ENCODE assay signal across 12 mouse cellular contexts in the genomic region with DNA sequence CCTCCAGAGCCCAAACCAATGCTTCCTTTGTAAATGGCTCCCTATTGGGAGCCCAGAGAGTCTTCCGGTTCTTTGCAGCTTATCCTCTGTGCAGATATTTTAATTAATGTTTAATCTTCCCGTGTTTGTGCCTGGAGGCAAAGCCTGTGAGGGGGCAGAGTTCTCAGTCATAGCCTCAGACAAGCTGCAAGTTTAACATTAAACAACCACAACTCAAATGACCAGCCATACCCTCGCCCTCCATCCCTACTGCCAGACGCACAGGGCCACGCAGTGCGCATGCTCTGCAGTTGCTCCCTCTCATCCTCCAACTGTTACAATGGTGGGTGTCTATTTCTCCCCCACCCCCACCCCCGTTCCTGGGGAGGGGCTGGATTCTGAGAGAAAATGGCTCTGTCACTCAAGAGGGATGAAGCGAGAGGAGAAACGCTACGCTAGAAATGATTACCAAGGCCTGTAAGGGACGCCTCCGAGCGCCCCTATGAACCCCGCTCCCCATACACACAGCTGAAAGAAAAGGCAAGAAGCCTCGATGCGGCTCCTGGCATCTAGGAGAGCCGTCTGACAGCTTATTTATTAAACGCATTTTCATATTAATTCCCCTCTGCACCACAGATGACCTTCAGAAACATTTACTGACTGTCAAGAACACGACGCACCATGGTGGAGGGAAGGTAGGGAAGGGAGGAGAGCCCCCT.
DNase-seq lines count a peak whose midpoint lies in the region; ATAC-seq and TF ChIP-seq lines count a peak whose summit lies in the region.
"Had no signal": no experiment of that assay in that cellular context is flagged by ENCODE, and none has a peak within 500 bp of the region (broad histone marks: within the 10 kb centered on the region; RNA-seq: fewer than 3 reads in every experiment).

No protein-coding gene starts in this region.

- 0 out of 2 replicates have a peak, but pooled peaks have one; percentile 25 for ATAC-seq in liver, embryonic 13.5 days (ENCODE audit: low read depth)
- no peak for ATAC-seq in liver, embryonic 11.5 days (replicated peaks; ENCODE audit: low FRiP score)
- ATAC-seq in hindbrain, embryonic 14.5 days (ENCODE audit: low FRiP score): peak; percentile 49; the same call in 1 of the 2 replicates
- ATAC-seq in kidney, postnatal 0 days (replicated peaks; ENCODE audit: low FRiP score, low read depth): peak; percentile 83
- ATAC-seq in midbrain, postnatal 0 days (ENCODE audit: low FRiP score): no peak
- ATAC-seq: forebrain, embryonic 15.5 days had no signal

- no peak overlapping the region for H3K27ac ChIP-seq in liver, embryonic 13.5 days
- no peak overlapping the region for H3K27ac ChIP-seq in liver, embryonic 11.5 days (ENCODE audit: low read depth, low read length)
- peak overlapping the region; percentile 58 for H3K27ac ChIP-seq in hindbrain, embryonic 14.5 days
- H3K27ac ChIP-seq in kidney, postnatal 0 days: peak overlapping the region; percentile 70; the same call in 1 of the 2 replicates
- peak overlapping the region; percentile 55 for H3K27ac ChIP-seq in midbrain, postnatal 0 days (ENCODE audit: low read depth, low read length)
- H3K27ac ChIP-seq: forebrain, embryonic 15.5 days had no signal

- H3K36me3 ChIP-seq in liver, embryonic 13.5 days: no peaks in the 10 kb centered on the region
- no peaks in the 10 kb centered on the region for H3K36me3 ChIP-seq in liver, embryonic 11.5 days (ENCODE audit: control insufficient read depth, insufficient read depth, low read length)
- no peaks in the 10 kb centered on the region for H3K36me3 ChIP-seq in hindbrain, embryonic 14.5 days (replicated peaks; ENCODE audit: control insufficient read depth, insufficient read depth)
- H3K36me3 ChIP-seq in kidney, postnatal 0 days (ENCODE audit: insufficient read depth, low read length): no peaks in the 10 kb centered on the region
- no peaks in the 10 kb centered on the region for H3K36me3 ChIP-seq in midbrain, postnatal 0 days (ENCODE audit: insufficient read depth, low read length)
- H3K36me3 ChIP-seq: forebrain, embryonic 15.5 days had no signal

- TF ChIP-seq CTCF in kidney, postnatal 0 days (IDR thresholded peaks at IDR 0.05; ENCODE audit: low read depth): no peak
- no peak for TF ChIP-seq CTCF in midbrain, postnatal 0 days (IDR thresholded peaks at IDR 0.05)

- WGBS in liver, embryonic 13.5 days (ENCODE audit: insufficient replicate concordance): 81% methylated on average over 20 of the region's 20 CpGs
- WGBS in liver, embryonic 11.5 days: 83% methylated on average over 20 of the region's 20 CpGs
- 49% methylated on average over 20 of the region's 20 CpGs for WGBS in hindbrain, embryonic 14.5 days
- WGBS in kidney, postnatal 0 days: 66% methylated on average over 20 of the region's 20 CpGs
- WGBS in midbrain, postnatal 0 days: 50% methylated on average over 20 of the region's 20 CpGs

- H3K4me3 ChIP-seq in liver, embryonic 13.5 days (replicated peaks): no peak overlapping the region
- H3K4me3 ChIP-seq in liver, embryonic 11.5 days (ENCODE audit: low read depth, low read length): no peak overlapping the region
- no peak overlapping the region for H3K4me3 ChIP-seq in hindbrain, embryonic 14.5 days (replicated peaks; ENCODE audit: low read length)
- no peak overlapping the region for H3K4me3 ChIP-seq in kidney, postnatal 0 days (replicated peaks; ENCODE audit: low read depth, low read length)
- no peak overlapping the region for H3K4me3 ChIP-seq in midbrain, postnatal 0 days (ENCODE audit: low read depth, low read length)
- H3K4me3 ChIP-seq: forebrain, embryonic 15.5 days had no signal

- H3K27me3 ChIP-seq in liver, embryonic 13.5 days: no peaks in the 10 kb centered on the region
- H3K27me3 ChIP-seq in liver, embryonic 11.5 days (replicated peaks; ENCODE audit: control insufficient read depth, insufficient read depth, low read length): no peaks in the 10 kb centered on the region
- no peaks in the 10 kb centered on the region for H3K27me3 ChIP-seq in hindbrain, embryonic 14.5 days (ENCODE audit: control insufficient read depth, insufficient read depth, low read length)
- no peaks in the 10 kb centered on the region for H3K27me3 ChIP-seq in kidney, postnatal 0 days (ENCODE audit: insufficient read depth, low read length)
- no peaks in the 10 kb centered on the region for H3K27me3 ChIP-seq in midbrain, postnatal 0 days (ENCODE audit: insufficient read depth, low read length)
- H3K27me3 ChIP-seq: forebrain, embryonic 15.5 days had no signal

- peaks cover 9% of the 10 kb centered on the region for H3K4me1 ChIP-seq in liver, embryonic 13.5 days (replicated peaks)
- H3K4me1 ChIP-seq in liver, embryonic 11.5 days (replicated peaks; ENCODE audit: control insufficient read depth, insufficient read depth, low read length): no peaks in the 10 kb centered on the region; the same call in 1 of the 2 replicates
- peaks cover 27% of the 10 kb centered on the region for H3K4me1 ChIP-seq in hindbrain, embryonic 14.5 days (replicated peaks; ENCODE audit: control insufficient read depth, insufficient read depth, low read length)
- H3K4me1 ChIP-seq in kidney, postnatal 0 days (replicated peaks; ENCODE audit: insufficient read depth, low read length): peaks cover 6% of the 10 kb centered on the region; the same call in 1 of the 2 replicates
- peaks cover 6% of the 10 kb centered on the region; the same call in 1 of the 2 replicates for H3K4me1 ChIP-seq in midbrain, postnatal 0 days (ENCODE audit: insufficient read depth, low read length)

- no peaks in the 10 kb centered on the region for H3K9me3 ChIP-seq in liver, embryonic 13.5 days (replicated peaks)
- no peaks in the 10 kb centered on the region for H3K9me3 ChIP-seq in liver, embryonic 11.5 days (ENCODE audit: control insufficient read depth, low read length)
- no peaks in the 10 kb centered on the region for H3K9me3 ChIP-seq in hindbrain, embryonic 14.5 days (ENCODE audit: control insufficient read depth, low read length)
- H3K9me3 ChIP-seq in kidney, postnatal 0 days (replicated peaks; ENCODE audit: low read length): no peaks in the 10 kb centered on the region
- no peaks in the 10 kb centered on the region for H3K9me3 ChIP-seq in midbrain, postnatal 0 days (ENCODE audit: low read length)
- H3K9me3 ChIP-seq: forebrain, embryonic 15.5 days had no signal

- no peak for DNase-seq in liver, embryonic 13.5 days
- DNase-seq in liver, embryonic 11.5 days (ENCODE audit: low spot score): no peak
- no peak for DNase-seq in hindbrain, embryonic 14.5 days (ENCODE audit: low spot score)
- DNase-seq in kidney, postnatal 0 days (ENCODE audit: low spot score): no peak
- no peak for DNase-seq in midbrain, postnatal 0 days (ENCODE audit: low spot score)
- DNase-seq in cerebellum, adult 18-20 months: no peak
- no peak for DNase-seq in cerebellum, adult 9-11 months
- no peak for DNase-seq in thymus, postnatal 14 days
- DNase-seq: adrenal gland, adult 8-10 months; heart, adult 11 months; thymus, adult 2 months had no signal

- H3K9ac ChIP-seq in liver, embryonic 13.5 days: no peak overlapping the region
- H3K9ac ChIP-seq in liver, embryonic 11.5 days (ENCODE audit: low read depth, low read length): no peak overlapping the region
- no peak overlapping the region for H3K9ac ChIP-seq in hindbrain, embryonic 14.5 days
- H3K9ac ChIP-seq in kidney, postnatal 0 days (ENCODE audit: low read depth, low read length): no peak overlapping the region
- no peak overlapping the region for H3K9ac ChIP-seq in midbrain, postnatal 0 days (replicated peaks; ENCODE audit: low read length, poor library complexity, severe bottlenecking)
- H3K9ac ChIP-seq: forebrain, embryonic 15.5 days had no signal

- no peak overlapping the region for H3K4me2 ChIP-seq in liver, embryonic 13.5 days
- H3K4me2 ChIP-seq in liver, embryonic 11.5 days: no peak overlapping the region
- no peak overlapping the region for H3K4me2 ChIP-seq in hindbrain, embryonic 14.5 days (replicated peaks)
- H3K4me2 ChIP-seq in kidney, postnatal 0 days (ENCODE audit: low read length): 0 out of 2 replicates have a peak overlapping the region, but pooled peaks have one; percentile 8
- no peak overlapping the region for H3K4me2 ChIP-seq in midbrain, postnatal 0 days (ENCODE audit: low read depth, low read length, poor library complexity, severe bottlenecking)
- H3K4me2 ChIP-seq: forebrain, embryonic 15.5 days had no signal

Comparison
In these comparisons a context has a peak if more than half of its experiments do, and no peak if none do; other contexts are left out.
1. ATAC-seq: peak in liver, embryonic 13.5 days (single experiment), hindbrain, embryonic 14.5 days (single experiment) and kidney, postnatal 0 days (single experiment); none in liver, embryonic 11.5 days (single experiment) and midbrain, postnatal 0 days (single experiment).
2. H3K27ac ChIP-seq: peak in hindbrain, embryonic 14.5 days (single experiment), kidney, postnatal 0 days (single experiment) and midbrain, postnatal 0 days (single experiment); none in liver, embryonic 13.5 days (single experiment) and liver, embryonic 11.5 days (single experiment).